Mouse (Mus musculus): ENCODE results near the gene Chst14.

Chst14 gene

DNA sequence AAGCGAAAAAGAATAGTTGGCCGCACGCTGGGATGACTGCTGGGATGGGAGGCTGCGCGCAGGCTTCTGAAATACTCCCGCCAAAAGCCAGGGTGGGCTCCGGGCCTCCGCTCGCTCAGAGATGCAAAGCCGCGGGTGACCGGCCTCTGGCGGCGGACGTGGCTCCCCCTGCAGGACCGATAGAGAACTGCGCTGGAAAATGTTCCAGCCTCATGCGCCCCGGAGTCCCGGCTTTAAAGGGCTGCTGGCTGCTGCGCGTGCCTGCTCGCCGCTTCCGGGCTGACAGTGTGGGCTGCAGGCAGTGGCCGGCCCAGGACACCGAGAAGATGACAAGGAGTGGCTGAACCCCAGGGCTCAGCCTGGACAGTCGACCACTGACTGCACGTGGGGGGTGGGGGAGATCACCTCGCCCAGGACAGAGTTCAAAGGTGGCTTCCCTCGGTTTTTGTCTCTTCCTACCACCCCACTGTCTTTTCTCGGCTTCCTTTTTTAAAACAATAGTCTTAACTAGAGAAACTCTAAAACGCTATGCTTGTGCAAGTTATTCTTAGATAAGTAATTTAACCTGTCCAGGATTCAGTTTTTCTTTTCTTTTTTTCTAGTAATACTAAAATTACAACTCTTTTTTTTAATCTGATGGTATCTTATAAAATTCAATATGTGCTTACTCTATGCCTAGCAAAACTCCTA is 46.5 kb downstream of the Chst14 start:
- DNase-seq: peak; percentile 83

DNA sequence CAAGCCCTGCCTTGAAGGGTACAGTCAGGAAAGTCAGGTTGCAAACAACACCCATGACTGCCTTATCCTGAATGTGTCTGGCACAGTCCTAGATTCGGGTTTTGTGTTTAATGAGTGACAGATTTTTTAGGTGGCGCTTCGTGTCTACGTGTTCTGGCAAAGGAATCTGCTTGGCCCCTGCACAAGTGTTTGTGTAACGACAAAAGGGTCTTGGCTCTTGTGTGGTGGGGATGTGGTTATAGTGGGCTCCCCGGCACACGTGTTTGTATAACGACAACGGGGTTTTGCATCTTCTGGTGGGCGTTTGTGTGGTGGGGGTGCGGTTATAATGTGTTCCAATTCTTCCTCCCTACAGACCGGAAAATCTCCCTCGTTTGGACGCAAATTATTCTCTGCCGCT is 49.6 kb downstream of the Chst14 start:
- peak; percentile 23 for DNase-seq

GRCm38 (mm10) chr2:118976282-118976929 is 50.1 kb downstream of the Chst14 start:
- peak; percentile 81 for DNase-seq

DNA sequence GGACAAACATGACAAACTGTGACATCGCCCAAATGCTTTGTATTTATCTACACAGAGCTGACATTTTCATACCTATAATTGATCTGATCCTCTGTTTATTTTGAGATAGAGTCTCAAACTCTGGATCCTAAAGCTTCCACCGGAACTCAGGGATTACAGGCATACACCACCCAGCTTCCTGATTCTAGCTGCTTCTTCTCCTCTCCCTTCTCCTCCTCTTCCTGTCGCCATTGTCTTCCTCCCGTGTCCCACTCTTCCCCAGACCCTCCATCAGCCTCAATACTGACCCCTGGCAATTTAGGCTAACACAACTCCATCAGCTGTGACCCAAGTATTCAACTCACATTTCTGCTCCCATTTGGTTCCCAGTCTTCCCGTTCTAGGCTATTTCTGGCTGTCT is 50.6 kb downstream of the Chst14 start:
- DNase-seq: no peak

DNA sequence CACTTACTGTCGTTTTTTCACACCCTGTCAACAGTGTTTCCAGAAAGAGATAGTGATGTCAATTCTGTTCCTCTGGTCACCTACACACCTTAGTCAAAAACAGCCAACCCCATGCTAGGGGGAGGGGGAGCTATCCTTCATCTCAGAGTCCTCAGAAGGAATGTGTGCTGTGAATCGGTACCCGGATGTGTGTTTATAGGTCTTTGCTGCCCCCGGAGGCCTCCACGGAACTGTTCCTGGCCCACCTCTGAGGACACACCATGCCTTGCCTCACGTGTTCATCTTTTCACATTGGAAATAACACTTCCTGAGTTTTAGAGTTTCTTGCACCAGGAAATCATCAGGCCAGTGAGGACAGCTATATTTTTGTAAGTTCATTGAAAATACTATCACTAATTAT is 51.8 kb downstream of the Chst14 start:
- DNase-seq: no peak

All from right cerebral cortex, postnatal 4 days (tissue).